Mouse (Mus musculus) embryonic facial prominence, embryonic 14.5 days (tissue): ENCODE data around the gene Mthfd1. TPM values are rescaled to one million over a fixed set of nuclear protein-coding genes. Genes with fewer than 3 reads are reported as not detected.

Experiments used
- ATAC-seq: fragments of 200-750 bp; cut with Nextera tagmentation; 2 replicates; pipeline ENCODE4 v1.8.0; 2017; ENCODE audit warnings: low read depth, moderate number of reproducible peaks, moderate TSS enrichment
- DNase-seq: peaks from one replicate; pipeline ENCODE4 v3.0.0-alpha.2; 2015; ENCODE audit warnings: low spot score
- H3K27ac ChIP-seq: fragments of 300-500 bp; sonication (generic); replicated peaks from 2 replicates; pipeline ENCODE4 v1.5.1; 2014; ENCODE audit warnings: low read depth, mild to moderate bottlenecking, low read length, moderate library complexity
- H3K27me3 ChIP-seq: fragments of 300-500 bp; sonication (generic); replicated peaks from 2 replicates; pipeline ENCODE4 v1.6.1; 2014; ENCODE audit warnings: low read length; ENCODE audit not compliant: control insufficient read depth, insufficient read depth
- H3K36me3 ChIP-seq: fragments of 300-500 bp; sonication (generic); 2 replicates; pipeline ENCODE4 v1.6.1; 2014; ENCODE audit warnings: low read length, mixed read lengths; ENCODE audit not compliant: control insufficient read depth, insufficient read depth
- H3K4me1 ChIP-seq: fragments of 300-500 bp; sonication (generic); 2 replicates; pipeline ENCODE4 v1.6.1; 2014; ENCODE audit warnings: antibody characterized with exemption, low read length; ENCODE audit not compliant: control insufficient read depth, insufficient read depth
- H3K4me2 ChIP-seq: fragments of 300-500 bp; sonication (generic); 2 replicates; pipeline ENCODE4 v1.6.1; 2014; ENCODE audit warnings: low read depth, mild to moderate bottlenecking, low read length, moderate library complexity, mixed read lengths
- H3K4me3 ChIP-seq: fragments of 300-500 bp; sonication (generic); 2 replicates; pipeline ENCODE4 v1.5.1; 2014; ENCODE audit warnings: low read depth, mild to moderate bottlenecking, low read length
- H3K9ac ChIP-seq: fragments of 300-500 bp; sonication (generic); 2 replicates; pipeline ENCODE4 v1.6.1; 2014; ENCODE audit warnings: low read depth, mild to moderate bottlenecking, low read length, moderate library complexity, mixed read lengths
- H3K9me3 ChIP-seq: fragments of 300-500 bp; sonication (generic); 2 replicates; pipeline ENCODE4 v1.6.1; 2016; ENCODE audit warnings: low read length; ENCODE audit not compliant: control insufficient read depth
- WGBS: fragments of 180-500 bp; shearing (Covaris S2); extraction: QIAGEN DNeasy Blood & Tissue Kit; methylation state at CpG from one replicate; pipeline ENCODE4 v1.1.7; 2014; 5-methylcytosine and 5-hydroxymethylcytosine counted together
- polyA plus RNA-seq: library from polyadenylated mRNA; unstranded; fragments of >200 nt; fragmentation: Nextera tagmentation; extraction: Ambion mirVana; gene quantifications from 2 replicates; pipeline ENCODE4 v1.2.1, GENCODE M21; 2014

The Mthfd1 gene
- polyA plus RNA-seq, 1 experiment from 2014 or later = 57.4 TPM

DNA sequence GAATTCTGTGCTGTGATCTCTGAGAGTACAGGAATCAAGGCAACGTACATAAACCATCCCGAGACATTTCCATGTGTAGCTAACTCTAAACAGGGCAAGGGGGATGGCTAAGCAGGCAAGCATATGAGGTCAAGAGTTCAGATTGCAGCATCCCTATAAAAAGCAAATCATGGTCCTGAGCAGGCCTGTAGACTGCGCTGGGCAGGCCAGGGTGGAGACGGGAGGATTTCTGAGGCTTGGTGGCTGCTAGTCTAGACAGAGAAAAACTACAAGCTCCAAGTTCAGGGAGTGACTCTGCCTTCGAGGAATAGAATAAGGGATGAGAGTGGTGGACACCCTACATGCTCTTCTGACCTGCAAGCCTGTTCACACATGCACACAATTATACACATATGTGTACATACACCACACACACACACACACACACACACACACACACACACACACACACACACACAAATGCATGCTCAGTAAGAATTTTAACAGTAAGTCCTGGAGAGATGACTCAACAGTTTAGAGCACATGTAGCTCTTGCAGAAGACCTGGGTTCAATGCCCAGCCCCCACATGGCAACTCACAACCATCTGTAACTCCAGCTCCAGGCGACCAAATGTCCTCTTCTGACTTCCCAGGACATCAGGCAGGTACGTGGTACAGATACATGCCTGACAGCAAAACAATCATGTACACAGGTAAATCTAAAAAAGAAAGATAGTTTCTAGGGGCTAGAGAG is 15.1 kb upstream of the Mthfd1 start:
- DNase-seq = no peak
- Histone ChIP-seq H3K9me3 (no peaks in the 10 kb centered on the region), H3K4me1 (no peaks in the 10 kb centered on the region), H3K9ac (no peak overlapping the region), H3K27ac (no peak overlapping the region), H3K27me3 (no peaks in the 10 kb centered on the region), H3K36me3 (no peaks in the 10 kb centered on the region), H3K4me3 (no peak overlapping the region), H3K4me2 (no peak overlapping the region)
- WGBS = 67% methylated on average over 7 of the region's 7 CpGs
- ATAC-seq = no peak

DNA sequence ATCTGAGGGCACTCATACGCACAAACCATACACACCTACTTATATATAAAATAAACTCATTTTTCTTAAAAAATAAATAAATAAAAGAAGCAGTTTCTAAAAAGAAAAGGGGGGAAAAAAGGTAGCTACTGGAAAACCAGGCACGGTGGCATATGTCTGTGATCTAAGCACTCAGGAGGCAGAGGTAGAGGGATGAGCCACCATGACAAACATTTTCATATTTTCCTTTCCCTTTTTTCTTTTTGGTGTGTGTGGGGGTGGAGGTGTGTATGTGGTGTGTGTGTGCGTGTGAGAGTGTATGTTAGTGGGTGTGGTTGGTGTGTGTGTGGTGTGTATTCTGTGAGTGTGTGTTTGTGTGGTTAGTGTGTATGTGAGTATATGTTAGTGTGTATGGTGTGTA is 14.4 kb upstream of the Mthfd1 start:
- H3K4me1 ChIP-seq = no peaks in the 10 kb centered on the region
- no peak for ATAC-seq
- H3K9me3 ChIP-seq = no peaks in the 10 kb centered on the region
- no peak overlapping the region for H3K4me2 ChIP-seq
- no peaks in the 10 kb centered on the region for H3K27me3 ChIP-seq
- no peak for DNase-seq
- H3K27ac ChIP-seq = no peak overlapping the region
- H3K9ac ChIP-seq = no peak overlapping the region
- no peaks in the 10 kb centered on the region for H3K36me3 ChIP-seq
- H3K4me3 ChIP-seq = no peak overlapping the region
- WGBS = 85% methylated on average over 3 of the region's 3 CpGs

DNA sequence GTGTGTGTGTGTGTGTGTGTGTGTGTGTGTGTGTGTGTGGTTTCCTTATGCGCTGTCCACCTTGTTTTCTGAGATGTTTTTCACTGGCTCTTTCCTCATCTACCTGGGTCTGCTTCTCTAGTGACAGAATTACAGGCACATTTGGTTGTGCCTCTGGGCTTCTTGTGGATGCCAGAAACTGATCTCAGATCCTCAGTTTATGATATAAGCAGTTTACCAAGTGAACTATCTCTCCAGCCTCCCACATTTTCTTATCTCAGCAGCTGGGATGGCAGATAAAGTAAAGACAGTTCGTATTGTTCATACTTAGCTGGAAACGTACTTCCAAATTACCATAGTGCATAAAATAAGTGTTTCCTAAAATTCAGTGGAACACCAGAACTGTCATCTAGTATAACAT is 14.0 kb upstream of the Mthfd1 start:
- no peak overlapping the region for H3K27ac ChIP-seq
- H3K36me3 ChIP-seq = no peaks in the 10 kb centered on the region
- ATAC-seq (no peak), DNase-seq (no peak)
- no peak overlapping the region for H3K4me3 ChIP-seq
- H3K4me1 ChIP-seq = no peaks in the 10 kb centered on the region
- 65% methylated on average over 2 of the region's 3 CpGs for WGBS
- no peaks in the 10 kb centered on the region for H3K27me3 ChIP-seq
- H3K9me3 ChIP-seq = no peaks in the 10 kb centered on the region
- no peak overlapping the region for H3K4me2 ChIP-seq
- H3K9ac ChIP-seq = no peak overlapping the region

DNA sequence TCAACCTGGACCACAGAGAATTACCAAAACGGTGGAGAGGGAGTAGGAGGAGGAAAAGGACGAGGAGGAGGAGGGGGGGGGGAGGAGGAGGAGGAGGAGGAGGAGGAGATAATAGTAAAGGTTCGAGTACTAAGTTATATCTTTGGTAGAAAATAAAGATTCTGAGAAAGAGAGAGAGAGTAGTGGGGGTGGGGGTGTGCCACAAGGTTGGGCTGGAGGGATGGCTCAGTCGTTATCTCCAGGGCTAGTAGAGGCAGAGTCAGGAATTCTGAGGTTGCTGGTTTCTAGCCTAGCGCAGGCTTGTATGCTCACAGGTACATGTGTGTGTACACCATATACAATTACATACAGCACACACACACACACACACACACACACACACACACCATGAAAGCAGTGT is 13.3 kb upstream of the Mthfd1 start:
- Histone ChIP-seq H3K9ac (no peak overlapping the region), H3K36me3 (no peaks in the 10 kb centered on the region), H3K27ac (no peak overlapping the region), H3K4me1 (no peaks in the 10 kb centered on the region), H3K27me3 (no peaks in the 10 kb centered on the region), H3K4me3 (no peak overlapping the region), H3K9me3 (no peaks in the 10 kb centered on the region), H3K4me2 (no peak overlapping the region)
- DNase-seq = no peak
- ATAC-seq = no peak
- WGBS = 55% methylated on average over 5 of the region's 5 CpGs

DNA sequence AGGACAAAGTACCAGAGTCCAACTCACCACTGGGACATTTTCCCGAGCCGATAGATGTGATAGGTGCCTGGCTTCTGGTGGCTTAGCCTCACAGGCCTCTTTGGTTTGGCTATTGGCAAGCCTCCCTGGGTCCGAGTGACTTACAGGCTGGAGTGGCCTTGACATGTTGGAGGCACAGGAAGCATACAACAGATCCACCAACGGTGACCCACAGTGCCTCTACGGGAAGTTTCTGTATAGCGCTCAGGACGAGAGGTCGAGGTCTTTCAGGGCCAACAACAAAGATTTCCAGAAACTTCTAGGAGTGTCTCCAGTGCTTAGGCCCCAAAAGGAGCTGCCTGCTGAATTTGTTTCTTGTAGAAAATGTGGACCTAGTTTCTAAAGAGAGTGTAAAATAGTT is 10.1 kb upstream of the Mthfd1 start:
- Histone ChIP-seq H3K27me3 (no peaks in the 10 kb centered on the region), H3K36me3 (no peaks in the 10 kb centered on the region), H3K27ac (no peak overlapping the region), H3K9me3 (no peaks in the 10 kb centered on the region), H3K4me3 (no peak overlapping the region), H3K4me2 (no peak overlapping the region), H3K4me1 (no peaks in the 10 kb centered on the region), H3K9ac (no peak overlapping the region)
- WGBS = 86% methylated on average over 8 of the region's 8 CpGs
- ATAC-seq (no peak), DNase-seq (no peak)

DNA sequence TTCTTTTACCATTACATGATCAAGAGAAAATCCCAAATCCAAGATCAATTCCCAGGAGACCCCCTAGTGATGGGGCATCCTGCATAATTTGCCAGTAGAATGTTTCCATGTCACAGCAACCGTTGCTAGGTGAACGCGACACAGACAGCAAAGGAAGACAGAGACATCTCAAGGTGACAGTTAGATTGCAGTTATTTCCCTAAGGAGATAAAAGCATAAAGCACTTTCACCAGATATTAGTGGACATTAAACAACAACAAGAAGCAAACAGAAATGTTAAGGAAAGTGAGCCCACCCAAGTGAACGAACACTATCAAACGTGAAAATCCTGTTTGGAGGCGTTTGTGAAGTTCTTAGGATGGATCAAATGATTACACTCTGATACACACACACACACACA is 8.5 kb upstream of the Mthfd1 start, which contains the start of gene Tex21:
Tex21 (minus strand) TSS at position 101 of the 400 bp plus-strand sequence.
- Histone ChIP-seq H3K4me3 (no peak within 1 kb of the TSS), H3K36me3 (no peaks in the 10 kb centered on the region), H3K9ac (no peak within 1 kb of the TSS), H3K9me3 (no peaks in the 10 kb centered on the region), H3K4me2 (no peak within 1 kb of the TSS), H3K27ac (no peak within 1 kb of the TSS), H3K4me1 (no peaks in the 10 kb centered on the region), H3K27me3 (no peaks in the 10 kb centered on the region)
- WGBS = 85% methylated on average over 6 of the region's 6 CpGs
- no peak for ATAC-seq
- no peak for DNase-seq

DNA sequence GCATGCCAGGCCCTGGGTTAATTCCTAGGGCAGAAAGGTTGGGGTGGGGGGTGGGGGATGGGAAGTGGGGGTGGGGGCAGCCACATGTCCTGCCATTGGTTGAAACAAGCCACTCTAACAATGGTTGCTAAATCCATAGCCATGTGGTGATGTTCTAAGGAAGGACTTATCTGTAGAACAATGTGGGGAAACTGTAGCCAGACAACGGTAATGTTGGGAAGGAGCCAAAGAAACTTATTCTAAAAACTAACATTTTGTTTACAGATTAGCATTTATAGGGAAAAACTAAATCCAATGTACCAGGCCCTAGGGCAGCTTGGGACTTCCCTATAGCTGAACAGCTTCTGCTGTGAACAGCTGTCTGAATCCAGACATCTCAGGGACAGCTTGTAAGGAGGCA is 2.0 kb upstream of the Mthfd1 start:
- no peak overlapping the region for H3K27ac ChIP-seq
- no peaks in the 10 kb centered on the region for H3K27me3 ChIP-seq
- no peak overlapping the region for H3K9ac ChIP-seq
- WGBS = 76% methylated on average over 1 of the region's 1 CpGs
- ATAC-seq (no peak), DNase-seq (no peak)
- no peak overlapping the region for H3K4me2 ChIP-seq
- no peaks in the 10 kb centered on the region for H3K36me3 ChIP-seq
- peaks cover 12% of the 10 kb centered on the region for H3K4me1 ChIP-seq
- H3K4me3 ChIP-seq = no peak overlapping the region
- no peaks in the 10 kb centered on the region for H3K9me3 ChIP-seq

DNA sequence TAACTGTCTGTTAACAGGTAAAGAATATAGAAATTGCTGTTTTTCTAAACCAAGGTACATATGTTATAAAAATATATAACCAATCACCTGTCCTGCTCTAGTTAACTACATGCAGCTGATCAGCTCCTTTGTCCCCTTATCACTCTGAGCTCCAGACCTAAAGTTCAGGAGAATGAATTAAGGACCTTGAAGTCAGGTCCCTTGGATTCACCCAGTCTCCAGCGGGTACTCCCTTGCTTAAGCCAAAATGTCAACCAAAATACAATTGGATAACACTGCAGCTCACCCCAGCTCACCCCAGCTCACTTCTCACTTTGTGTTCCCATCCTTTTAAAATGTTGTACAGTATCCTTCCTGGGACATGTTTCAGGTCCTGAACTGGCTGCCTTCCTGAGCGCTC is 1.5 kb upstream of the Mthfd1 start:
- WGBS = 83% methylated on average over 2 of the region's 2 CpGs
- no peak overlapping the region for H3K4me3 ChIP-seq
- H3K36me3 ChIP-seq = no peaks in the 10 kb centered on the region
- H3K27me3 ChIP-seq = no peaks in the 10 kb centered on the region
- no peak overlapping the region for H3K9ac ChIP-seq
- no peak overlapping the region for H3K27ac ChIP-seq
- ATAC-seq = no peak
- H3K4me2 ChIP-seq = no peak overlapping the region
- H3K4me1 ChIP-seq = peaks cover 12% of the 10 kb centered on the region
- no peak for DNase-seq
- no peaks in the 10 kb centered on the region for H3K9me3 ChIP-seq

DNA sequence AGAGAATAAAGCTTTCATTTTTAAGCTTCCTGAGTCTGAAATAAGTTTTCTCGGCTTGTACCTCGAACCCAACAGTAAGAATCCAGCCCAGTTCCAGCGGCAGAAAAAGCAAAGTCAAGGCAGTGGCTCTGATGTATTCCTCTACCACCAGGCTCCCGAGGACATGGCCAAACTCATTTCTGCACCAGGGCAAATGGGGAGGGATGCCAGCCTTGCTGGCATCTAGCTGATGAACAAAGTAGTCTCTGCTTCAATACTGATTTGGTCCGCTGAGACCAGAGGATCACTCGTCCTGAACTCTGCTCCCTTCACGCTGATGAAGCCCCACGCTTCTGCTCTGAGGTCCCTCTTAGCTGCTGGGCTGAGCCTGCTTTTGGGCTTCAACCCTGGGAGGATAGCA is 1.1 kb upstream of the Mthfd1 start:
- 80% methylated on average over 8 of the region's 8 CpGs for WGBS
- no peak for ATAC-seq
- H3K36me3 ChIP-seq = no peaks in the 10 kb centered on the region
- no peak overlapping the region for H3K4me3 ChIP-seq
- H3K4me1 ChIP-seq = peaks cover 12% of the 10 kb centered on the region
- H3K27ac ChIP-seq = no peak overlapping the region
- peak overlapping the region; percentile 94; the same call in 1 of the 2 replicates for H3K4me2 ChIP-seq
- no peak for DNase-seq
- H3K9me3 ChIP-seq = no peaks in the 10 kb centered on the region
- H3K27me3 ChIP-seq = no peaks in the 10 kb centered on the region
- H3K9ac ChIP-seq = 0 out of 2 replicates have a peak overlapping the region, but pooled peaks have one; percentile 75
